Mouse (Mus musculus): ENCODE measurements around the gene Xrcc1. TPM values are rescaled to one million over a fixed set of nuclear protein-coding genes. Genes with fewer than 3 reads are reported as not detected.

The Xrcc1 gene
- total RNA-seq, 2 experiments from 2014 or later = 15.8 to 17.5 TPM

DNA sequence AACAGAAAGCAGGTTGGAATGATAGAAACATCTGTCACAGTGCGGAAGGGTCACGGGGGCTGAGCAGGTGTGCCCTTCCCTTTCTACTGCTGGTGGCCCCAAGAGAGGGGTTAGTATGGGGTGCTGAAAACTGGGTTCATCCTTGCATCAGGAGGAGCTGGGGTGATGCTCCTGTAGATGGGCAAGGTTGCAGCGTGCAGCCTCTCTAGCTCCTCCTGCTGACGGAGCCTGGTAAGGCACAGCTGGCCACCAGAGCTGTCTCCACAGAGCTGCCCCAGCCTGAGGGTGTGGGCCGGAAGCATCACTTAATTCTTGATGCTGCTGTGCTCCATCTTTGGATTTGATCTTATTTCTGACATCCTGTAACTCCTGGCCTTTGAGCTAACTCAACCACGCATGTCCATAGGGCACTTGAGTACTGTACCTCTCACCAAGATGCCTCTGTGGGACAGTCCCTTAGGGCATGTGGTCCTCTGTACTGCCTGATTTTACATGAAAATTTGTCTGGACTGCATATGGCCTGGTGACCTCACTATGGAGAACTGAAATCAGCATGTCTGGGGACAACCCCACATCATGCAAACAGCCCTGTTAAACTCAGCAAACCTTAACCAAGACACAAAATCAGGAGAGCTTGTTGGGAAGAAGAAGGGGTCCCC lies 18.6 kb downstream of the Xrcc1 start:
- peak; percentile 46 for DNase-seq

DNA sequence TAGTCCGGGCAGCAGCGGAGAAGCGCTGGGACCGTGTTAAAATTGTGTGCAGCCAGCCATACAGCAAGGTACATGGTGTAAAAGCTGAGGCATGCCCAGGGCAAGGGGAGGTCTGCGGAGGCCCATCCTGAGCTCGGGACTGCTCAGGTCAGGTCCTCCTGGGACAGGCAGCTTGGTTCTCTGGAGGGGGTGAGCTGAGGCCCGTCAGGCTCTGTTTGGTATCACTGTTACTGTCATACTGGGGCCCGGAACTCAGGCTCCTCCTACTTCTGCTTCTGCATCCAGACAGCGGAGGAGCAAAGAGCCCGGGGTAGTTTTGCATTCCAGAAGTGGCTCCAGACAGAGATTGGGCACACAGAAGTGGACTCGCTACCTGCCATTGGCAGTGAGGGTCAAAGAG lies 19.5 kb downstream of the Xrcc1 start:
- DNase-seq = no peak

DNA sequence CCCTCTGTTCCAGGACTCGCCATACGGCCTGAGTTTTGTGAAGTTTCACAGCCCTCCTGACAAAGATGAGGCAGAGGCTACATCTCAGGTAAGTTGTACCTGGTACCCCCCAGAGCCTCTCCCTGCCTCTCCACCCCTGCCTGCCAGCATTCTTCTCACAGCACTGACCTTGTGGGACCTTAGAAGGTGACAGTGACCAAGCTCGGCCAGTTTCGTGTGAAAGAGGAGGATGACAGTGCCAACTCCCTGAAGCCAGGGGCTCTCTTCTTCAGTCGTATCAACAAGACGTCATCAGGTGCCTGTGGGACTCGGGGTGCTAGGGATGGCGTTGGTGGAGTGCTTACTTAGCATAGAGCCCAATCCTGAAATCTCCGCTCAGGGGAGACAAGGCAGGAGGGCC lies 20.1 kb downstream of the Xrcc1 start:
- no peak for DNase-seq

DNA sequence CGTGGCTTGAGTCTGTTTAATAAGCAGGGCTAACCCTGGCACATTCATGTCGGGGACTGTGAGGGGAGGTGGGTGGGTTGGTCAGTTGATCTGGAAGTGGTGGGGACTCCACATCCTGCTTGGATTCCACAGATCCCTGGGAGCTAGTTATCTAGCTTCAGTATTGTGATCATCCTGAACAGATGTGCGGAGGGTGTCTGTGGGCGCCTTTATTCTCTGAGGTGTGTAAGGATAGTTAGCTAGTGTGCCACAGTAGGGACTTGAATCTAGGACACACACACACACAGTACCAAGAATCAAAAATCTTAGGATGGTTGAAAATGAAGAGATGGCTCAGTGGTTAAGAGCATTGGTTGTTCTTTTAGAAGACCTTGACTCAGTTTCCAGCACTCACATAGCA lies 22.4 kb downstream of the Xrcc1 start:
- DNase-seq = no peak

DNA sequence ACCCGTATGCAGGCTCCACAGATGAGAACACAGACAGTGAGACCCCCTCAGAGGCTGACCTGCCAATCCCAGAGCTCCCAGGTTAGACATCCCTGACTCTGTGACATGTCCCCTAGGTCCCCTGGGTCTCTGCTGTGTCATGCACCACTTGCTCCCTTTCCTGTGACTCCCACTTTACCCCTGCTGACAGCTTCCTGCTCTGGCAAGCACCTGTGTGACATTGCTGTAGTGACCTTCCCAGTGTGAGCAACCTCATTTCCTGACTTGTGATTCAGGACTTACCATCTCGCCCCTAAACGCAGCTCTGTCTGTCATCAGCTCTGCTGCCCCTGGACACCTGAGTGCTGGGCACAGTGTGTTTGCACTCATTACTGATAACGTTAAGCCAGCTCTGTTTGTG lies 25.0 kb downstream of the Xrcc1 start:
- no peak for DNase-seq

DNA sequence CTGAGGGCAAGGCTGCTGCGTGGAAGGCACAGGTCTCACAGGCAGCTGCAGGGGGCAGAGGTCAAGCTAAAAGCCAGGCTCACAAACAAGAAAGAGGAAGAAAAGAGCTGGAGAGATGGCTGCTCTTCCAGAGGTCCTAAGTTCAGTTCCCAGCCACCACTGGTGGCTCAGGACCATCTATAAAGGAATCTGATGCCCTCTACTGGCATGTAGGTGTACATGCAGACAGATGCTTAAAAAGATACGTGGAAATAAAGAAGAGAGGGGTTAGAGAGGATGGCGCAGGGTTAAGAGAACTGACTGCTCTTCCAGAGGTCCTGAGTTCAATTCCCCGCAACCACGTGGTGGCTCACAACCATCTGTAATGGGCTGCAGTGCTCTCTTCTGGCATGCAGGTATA lies 26.4 kb downstream of the Xrcc1 start:
- no peak for DNase-seq

DNA sequence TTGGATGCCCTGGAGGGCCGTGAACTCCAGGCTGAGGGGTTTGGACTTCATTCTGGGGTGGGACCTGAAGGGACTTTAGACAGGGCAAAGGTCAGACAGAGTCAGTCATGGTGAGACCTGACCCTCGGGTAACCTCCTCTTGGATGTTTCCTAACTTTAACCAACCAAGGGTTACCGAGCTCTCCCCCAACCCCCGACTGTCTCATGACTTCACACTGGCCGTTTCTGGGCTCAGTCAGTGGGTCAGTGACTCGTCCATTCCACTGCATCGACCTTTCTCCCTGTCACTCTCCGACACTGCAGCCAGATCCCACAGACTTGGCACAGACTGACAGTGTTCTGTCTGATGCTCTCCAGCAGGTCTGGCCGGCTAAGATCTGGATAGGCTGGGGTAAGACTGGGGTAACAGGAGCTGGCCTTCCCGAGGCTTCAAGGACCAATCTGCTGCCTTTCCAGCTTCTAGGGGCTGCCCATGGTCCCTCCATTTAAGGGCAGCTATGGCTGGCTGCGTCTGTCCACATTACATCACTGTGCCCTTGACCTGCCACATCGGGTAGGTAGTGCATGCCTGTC lies 28.2 kb downstream of the Xrcc1 start:
- DNase-seq = no peak

DNA sequence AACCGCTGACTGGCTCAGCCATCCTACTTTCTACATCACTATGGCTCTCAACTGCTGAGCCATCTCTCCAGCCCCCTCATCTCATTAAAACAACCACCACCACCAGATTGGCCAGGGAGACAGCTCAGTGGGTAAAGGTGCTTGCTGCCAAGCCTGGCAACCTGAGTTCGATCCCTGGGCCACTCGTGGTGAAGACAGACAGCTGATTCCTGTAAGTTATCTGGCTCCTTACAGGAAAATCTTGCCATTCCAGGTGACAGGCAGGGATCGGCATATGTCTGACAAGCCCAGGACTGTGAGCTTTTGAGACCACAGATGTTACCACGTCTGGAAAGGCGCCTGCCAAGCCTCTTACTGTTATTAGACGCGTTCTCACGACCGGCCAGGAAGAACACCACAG lies 31.7 kb downstream of the Xrcc1 start:
- DNase-seq = no peak

DNA sequence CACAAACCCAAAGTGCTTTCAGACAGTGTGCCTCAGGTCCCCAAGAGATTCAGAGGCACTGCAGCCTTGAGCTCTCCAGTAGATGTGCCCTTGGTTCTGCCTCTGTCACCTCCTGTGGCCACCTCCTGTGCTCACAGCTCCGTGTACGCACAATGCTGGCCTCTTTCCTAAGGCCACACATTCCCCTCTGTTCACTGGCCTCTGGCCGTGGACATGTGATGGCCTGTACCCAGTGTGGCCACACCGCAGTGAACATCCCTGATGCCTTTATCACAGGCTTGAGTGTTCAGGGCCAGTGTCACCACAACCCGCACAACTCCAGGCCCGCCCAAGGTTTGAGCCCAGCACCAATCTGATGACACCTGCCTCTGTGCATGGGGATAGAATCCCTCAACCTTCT lies 38.8 kb downstream of the Xrcc1 start:
- no peak for DNase-seq

DNA sequence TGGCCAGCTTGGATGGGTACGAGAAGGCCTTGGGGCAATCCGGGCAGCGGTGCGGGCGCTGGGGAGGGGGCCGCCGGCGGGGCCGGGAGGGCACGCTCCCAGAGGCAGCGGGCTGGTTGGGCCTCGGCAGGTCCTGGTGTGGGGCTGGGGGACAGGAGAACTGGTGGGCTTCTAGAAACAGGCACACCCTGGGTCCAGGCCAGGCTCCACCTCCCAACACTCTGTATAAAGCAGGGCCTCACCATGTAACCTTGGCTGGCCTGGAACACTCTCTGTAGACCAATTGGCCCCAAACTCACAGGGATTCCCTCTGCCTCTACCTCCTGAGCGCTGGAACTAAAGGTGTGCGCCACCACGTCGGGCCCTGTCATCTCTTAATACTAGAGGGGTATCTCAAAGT lies 39.9 kb downstream of the Xrcc1 start:
- DNase-seq = no peak

DNA sequence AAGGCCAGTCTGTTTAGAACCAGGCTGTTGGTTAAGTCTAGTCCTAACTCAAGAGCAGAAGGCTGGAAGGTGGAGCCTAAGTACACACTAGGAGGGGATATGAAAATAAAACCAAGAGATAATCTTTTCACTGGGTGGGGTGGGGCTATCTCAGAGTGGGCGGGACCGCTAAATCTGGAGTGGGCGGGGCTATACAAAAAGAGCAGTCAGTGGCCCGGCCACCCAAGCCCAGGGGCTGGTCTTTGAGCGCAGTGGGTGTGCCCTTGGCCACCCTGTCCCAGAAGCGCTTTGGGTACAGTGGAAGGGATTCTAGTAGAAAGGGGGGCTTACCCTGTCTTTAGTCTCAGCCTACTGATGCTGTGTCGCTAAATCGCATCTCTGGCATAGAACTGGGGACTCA lies 40.7 kb downstream of the Xrcc1 start:
- peak; percentile 36 for DNase-seq

DNA sequence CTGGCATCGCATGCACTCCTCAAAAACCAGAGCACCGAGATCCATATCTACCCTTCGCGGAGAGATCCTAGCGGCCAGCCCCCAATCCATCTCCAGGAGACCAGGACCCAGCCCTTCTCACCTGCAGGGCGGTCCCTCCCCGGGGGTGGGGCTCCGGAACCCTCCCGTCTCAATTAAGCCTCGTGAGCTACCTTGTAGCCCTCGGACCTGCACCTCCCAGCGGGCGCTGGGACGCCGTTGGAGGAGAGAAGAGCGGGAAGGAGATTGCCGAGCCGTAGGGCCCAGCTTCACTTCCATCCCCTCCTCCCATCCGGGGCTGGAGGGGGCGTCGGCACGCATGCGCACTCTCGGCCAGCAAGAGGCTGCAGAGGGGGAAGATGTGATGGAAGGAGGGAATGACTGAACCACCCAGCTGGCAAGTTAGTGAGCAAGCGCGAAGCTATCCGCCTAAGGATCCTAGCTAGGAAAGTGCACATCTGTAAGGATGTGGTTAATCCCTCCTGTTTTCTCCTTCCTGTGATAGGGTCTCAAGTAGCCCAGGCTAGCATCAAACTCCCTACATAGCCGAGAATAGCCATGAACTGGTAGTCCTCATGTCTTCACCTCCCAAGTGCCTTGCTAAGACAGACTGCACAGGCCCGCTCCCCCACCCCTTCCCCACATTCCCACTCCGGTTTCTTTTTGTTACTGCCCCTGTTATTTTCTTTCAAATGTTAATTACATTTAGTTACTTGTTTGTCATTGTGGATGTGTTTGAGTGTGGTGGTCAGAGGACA lies 41.4 kb downstream of the Xrcc1 start, which contains the start of the genes Ethe1 and Zfp575:
Ethe1 (plus strand) TSS at position 214 of the 776 bp plus-strand sequence.
Zfp575 (minus strand) TSS at position 312 of the 776 bp plus-strand sequence.
- peak; percentile 57 for DNase-seq

DNA sequence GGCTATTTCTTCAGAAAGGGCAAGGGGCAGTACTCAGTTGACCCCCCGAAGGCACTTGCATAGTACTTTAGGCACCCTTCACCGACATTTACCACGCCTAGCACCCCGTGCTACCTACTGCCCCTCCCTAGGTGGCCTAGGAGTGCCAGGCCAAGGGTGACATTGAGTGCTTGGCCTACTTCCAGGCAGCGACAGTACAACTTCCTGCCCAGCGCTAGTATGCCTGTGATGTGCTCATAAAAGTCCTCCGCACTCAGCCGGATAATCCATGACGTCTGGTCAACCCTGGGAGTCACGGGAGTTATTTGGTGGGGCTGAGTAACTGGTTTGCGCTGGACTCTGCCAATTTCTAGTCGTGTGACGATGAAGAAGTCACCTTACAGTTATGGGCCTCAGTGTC lies 42.2 kb downstream of the Xrcc1 start:
- DNase-seq = no peak

DNA sequence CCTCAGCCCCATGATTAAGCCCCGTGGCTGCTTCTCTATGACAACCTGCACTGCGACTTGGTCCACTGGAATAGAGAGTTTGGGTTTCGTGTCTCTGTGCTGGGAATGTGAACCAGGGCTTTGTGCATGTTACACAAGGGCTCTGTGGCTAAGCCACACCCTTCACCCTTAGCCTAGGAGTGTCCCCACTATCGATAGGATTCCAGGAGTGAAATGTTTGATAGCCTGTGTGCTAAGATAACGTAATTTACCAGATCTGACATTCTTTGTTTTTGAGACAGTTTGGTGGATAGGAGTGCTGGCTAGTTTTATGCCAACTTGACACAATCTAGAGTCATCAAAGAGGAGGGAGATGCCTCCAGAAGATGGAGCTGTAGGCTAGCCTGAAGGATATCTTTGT lies 45.6 kb downstream of the Xrcc1 start:
- no peak for DNase-seq

DNA sequence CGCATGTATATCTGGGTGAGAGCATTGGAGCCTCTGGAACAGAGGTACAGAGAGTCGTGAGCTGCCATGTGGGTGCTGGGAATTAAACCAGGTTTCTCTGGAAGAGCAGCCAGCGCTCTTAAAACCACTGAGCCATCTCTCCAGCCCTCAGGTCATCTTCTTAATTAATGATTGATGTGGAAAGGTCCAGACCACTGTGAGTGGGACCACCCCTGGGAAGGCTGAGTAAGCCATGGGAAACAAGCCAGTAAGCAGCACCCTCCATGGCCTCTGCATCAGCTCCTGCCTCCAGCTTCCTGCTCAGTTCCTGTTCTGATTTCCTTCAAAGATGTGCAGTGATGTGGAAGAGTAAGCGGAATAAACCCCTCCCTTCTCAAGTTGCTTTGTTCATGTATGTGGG lies 46.1 kb downstream of the Xrcc1 start:
- no peak for DNase-seq

DNA sequence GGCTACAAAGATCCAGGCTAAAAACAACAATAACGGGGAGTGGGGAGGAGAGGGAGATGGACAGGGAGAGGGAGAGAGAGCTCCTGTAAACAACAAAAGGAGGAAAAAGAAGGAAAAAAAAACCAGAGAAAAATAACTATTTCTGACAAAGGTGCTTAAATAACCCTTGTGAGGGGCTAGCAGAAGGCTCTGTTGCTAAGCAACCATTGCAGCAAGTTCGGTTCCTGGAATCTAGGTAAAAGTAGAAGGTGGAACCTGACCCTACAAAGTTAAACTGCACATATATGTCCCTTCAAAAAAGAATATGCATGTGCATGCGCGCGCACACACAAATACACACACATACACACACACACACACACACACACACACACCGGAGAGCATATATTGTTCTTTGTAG lies 46.7 kb downstream of the Xrcc1 start:
- DNase-seq = no peak

DNA sequence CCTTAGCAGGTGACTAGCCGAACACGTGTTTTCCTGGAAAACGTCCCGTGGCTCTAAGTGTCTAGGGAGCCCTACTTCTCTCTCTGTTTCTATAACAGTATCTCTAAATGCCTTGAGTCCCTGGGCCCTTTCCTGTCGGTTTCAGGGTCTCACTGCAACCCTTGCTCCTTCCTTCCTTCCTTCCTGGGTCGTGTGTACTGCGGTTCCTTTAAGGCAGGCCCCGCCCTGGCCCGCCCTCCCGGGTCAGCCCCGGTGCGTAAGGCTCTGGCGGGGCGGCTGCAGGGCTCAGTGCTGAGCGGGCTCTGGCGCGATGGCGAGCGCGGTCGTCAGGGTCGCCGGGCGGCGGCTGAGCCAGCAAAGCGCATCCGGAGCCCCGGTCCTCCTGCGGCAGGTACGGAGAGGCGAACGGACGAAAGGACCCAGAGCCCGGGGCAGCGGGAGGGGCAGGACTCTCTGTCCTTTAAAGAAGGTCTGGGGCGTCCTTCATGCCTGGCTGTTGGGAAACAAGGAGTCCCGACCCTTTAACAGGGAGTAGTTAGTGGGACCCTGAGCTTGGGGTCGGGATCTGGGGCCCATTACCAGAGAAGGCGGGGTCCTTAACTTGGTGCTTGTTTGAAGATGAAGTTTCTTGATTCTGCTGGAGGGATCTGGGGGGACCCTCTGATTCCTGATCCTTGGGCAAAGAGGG lies 47.7 kb downstream of the Xrcc1 start:
- peak; percentile 78 for DNase-seq

DNA sequence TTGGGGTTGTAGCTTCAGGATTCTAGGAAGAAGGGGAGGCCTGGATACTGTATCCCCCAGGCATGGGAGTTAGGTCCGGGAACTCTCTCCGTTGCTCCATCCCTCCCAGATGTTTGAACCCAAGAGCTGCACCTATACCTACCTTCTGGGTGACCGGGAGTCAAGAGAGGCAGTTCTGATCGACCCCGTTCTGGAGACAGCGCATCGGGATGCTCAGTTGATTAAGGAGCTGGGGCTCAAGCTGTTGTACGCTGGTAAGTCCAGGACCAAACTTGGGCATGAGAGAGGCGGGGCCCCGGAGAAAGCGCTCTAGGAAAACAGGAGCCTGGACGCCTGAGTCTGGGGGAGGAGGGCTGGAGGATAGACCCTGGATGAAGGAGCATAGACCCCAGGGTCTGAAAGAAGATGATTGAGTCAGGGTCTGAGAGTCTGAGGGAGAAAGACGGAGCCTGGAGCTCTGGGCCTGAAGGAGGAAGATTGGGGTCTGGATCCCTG lies 48.3 kb downstream of the Xrcc1 start:
- no peak for DNase-seq

DNA sequence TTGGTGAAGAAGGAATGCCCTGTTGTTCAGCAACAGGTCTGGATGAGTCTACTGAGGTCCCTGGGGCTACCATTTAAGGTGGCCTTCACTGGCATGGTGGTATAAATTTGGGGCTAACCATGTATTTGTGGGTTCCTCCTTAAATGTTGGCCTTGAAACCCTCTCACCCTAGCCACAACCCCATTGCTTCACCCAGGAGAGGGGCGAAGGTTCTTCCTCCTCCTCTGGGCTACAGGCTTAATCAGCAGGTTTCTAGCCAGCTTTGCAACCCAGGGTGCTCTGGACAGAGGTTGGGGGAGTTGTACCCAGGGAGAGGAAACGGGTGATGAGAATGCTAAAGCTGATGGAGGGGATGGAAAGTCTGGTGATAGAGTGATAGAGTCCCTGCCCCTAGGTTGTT lies 49.4 kb downstream of the Xrcc1 start:
- no peak for DNase-seq

DNA sequence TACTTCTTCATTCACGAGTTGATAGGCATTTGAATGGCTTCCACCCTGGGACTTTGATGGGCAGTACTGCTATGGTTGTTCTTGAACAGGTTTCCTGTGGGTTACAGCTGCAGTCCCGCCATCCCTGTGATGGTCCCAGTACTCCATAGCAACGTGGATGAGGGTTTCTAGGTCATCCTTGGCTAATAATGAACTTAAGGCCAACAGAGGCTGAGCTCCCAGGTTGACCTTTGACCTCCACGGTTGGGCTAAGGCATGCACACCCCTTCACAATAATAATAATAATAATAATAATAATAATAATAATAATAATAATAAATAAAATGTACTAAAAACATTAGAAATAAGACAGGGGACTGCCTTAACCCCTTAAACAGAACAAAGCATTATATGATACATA lies 52.0 kb downstream of the Xrcc1 start:
- DNase-seq = no peak

DNA sequence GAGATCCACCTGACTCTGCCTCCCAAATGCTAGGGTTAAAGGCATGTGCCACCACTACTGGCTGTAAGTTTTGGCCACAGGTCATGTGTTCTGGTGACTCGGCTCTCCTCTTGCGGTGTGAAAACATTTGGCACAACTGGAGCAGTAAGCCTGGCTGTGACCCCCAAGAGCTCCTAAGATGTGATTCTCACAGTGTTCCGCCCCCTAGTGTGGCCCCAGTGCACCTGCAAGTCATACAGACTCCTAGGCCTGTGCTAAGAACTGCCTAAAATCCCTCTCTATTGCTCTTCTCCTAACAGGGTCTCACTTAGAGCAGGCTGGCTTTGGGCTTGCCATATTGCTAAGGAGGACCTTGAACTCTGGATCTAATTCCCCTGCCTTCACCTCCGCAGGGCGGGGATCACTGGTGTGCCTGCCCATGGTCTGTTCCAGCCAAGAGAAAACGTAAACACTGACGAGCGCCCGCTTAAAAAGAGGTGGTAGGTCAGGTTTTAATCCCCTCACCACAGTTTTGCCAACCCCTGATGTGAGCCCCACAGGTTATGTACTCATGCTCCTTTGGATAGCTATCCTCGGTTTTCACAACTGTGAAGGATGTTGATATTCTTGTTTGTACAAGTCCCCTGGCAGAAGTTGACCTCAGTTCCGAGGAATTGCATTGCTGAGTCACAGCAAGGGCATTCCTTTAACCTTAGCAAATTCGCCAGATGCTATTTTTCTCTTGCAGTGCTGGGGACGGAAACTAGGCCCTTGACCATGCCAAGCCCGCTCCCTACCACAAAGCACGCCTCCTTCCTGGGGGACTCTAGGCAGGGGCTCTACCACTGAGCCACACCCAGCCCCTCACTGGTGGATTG lies 53.4 kb downstream of the Xrcc1 start:
- no peak for DNase-seq
